Mouse (Mus musculus): ENCODE measurements around the gene Atp6v1f. TPM values are rescaled to one million over a fixed set of nuclear protein-coding genes. Genes with fewer than 3 reads are reported as not detected.

Gene Atp6v1f
- polyA plus RNA-seq, 1 experiment: 827 TPM

DNA sequence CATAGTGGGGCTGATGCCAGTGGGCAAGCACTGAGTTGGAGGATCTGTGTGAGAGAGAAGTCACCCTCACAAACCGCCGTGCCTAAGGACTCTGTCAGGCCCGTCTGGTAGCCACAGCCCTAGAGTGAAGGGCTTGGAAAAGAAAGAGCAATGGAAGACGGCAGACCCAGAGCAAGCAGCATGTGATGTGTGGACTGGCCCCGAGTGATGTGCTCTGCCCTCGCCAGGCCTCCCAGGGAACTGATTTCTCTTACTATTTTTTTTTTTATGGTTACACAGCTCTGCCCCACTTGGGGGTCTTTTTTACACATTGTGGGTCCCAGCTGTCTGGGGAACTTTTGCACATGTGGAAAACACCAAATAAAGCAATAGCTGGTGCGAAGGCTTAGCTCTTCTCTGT, 6.0 kb upstream of the Atp6v1f start:
- no peak for DNase-seq
- H3K4me3 ChIP-seq (ENCODE audit: insufficient read depth, low read depth, low read length): no peak overlapping the region
- H3K36me3 ChIP-seq (ENCODE audit: control insufficient read depth, insufficient read depth, low read length): no peaks in the 10 kb centered on the region
- TF ChIP-seq POLR2A (IDR thresholded peaks at IDR 0.05; ENCODE audit: low read depth, low read length): no peak
- no peak for TF ChIP-seq CTCF (conservative IDR thresholded peaks at IDR 0.05; ENCODE audit: insufficient read depth, insufficient read length, low read depth, low read length)
- 64% methylated on average over 7 of the region's 7 CpGs for WGBS
- H3K27ac ChIP-seq (ENCODE audit: insufficient read depth, low read depth, low read length): no peak overlapping the region
- H3K4me1 ChIP-seq (ENCODE audit: control insufficient read depth, insufficient read depth, low read length): no peaks in the 10 kb centered on the region
- no peaks in the 10 kb centered on the region for H3K27me3 ChIP-seq (replicated peaks; ENCODE audit: control insufficient read depth, insufficient read depth, low read length)

DNA sequence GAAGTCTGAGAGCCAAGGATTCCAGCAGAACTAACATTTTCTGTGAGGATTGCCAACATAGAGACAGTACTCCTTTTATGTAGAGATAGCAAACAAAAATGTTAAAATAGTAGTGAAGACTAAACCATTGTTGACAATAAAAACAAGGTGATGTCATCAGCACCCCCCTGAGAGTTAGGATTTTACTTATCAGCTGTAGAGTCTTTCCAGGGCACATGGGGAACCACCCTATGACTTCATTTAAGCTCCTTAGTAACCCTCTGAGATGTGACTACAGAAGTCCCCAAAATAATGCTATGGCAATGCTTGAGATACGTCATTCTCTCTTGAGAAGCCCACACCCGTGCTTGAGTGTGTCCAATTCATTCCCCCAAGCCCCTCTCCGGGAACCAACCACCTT, 4.1 kb upstream of the Atp6v1f start:
- Histone ChIP-seq H3K4me3 (ENCODE audit: insufficient read depth, low read depth, low read length) (no peak overlapping the region), H3K36me3 (ENCODE audit: control insufficient read depth, insufficient read depth, low read length) (no peaks in the 10 kb centered on the region), H3K27ac (ENCODE audit: insufficient read depth, low read depth, low read length) (no peak overlapping the region), H3K27me3 (replicated peaks; ENCODE audit: control insufficient read depth, insufficient read depth, low read length) (no peaks in the 10 kb centered on the region), H3K4me1 (ENCODE audit: control insufficient read depth, insufficient read depth, low read length) (no peaks in the 10 kb centered on the region)
- 81% methylated on average over 3 of the region's 3 CpGs for WGBS
- no peak for TF ChIP-seq CTCF (conservative IDR thresholded peaks at IDR 0.05; ENCODE audit: insufficient read depth, insufficient read length, low read depth, low read length)
- TF ChIP-seq POLR2A (IDR thresholded peaks at IDR 0.05; ENCODE audit: low read depth, low read length): no peak
- no peak for DNase-seq

DNA sequence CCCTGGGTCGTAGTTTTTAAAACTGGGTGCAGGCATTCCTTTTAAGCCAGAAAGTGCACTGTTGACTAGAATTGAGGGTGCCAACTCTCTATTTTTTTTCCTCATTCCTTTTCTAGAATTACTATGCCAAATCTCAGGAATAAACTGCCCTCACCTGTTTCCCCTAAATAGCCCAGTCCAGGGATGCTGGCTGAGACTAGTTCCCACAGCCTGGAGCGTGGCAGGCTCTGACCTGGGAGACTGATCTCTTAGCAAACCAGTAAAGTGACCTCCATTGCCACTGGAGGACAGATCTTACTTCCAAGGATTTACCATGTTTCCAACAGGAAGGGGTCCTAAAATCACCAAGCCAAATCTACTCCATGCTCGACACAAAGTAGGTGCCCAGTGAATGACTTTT, 1.3 kb downstream of the Atp6v1f start:
- H3K36me3 ChIP-seq (ENCODE audit: control insufficient read depth, insufficient read depth, low read length): no peaks in the 10 kb centered on the region
- H3K4me1 ChIP-seq (ENCODE audit: control insufficient read depth, insufficient read depth, low read length): peaks cover 3% of the 10 kb centered on the region; the same call in 1 of the 2 replicates
- peak overlapping the region; percentile 69 for H3K4me3 ChIP-seq (ENCODE audit: insufficient read depth, low read depth, low read length)
- TF ChIP-seq CTCF (conservative IDR thresholded peaks at IDR 0.05; ENCODE audit: insufficient read depth, insufficient read length, low read depth, low read length) (no peak), POLR2A (IDR thresholded peaks at IDR 0.05; ENCODE audit: low read depth, low read length) (no peak)
- 55% methylated on average over 3 of the region's 3 CpGs for WGBS
- DNase-seq: peak; percentile 61
- H3K27me3 ChIP-seq (replicated peaks; ENCODE audit: control insufficient read depth, insufficient read depth, low read length): no peaks in the 10 kb centered on the region
- peak overlapping the region; percentile 80 for H3K27ac ChIP-seq (ENCODE audit: insufficient read depth, low read depth, low read length)

DNA sequence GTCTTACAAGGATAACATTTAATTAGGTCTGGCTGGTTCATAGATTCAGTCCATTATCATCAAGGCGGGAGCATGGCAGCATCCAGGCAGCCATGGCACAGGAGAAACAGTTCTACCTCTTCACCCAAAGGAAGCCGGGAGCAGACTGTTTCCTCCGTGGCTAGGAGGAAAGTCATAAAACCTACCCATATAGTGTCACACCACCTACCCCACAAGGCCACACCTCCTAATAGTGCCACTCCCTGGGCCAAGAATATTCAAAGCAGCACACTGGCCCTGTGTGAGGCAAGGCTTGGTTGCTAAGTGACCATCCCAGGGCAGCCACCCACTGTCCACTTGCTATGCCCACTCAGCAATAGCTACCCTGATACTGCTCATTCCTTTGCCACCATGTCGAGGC, 3.6 kb downstream of the Atp6v1f start, which contains the start of gene Atp6v1fnb:
Atp6v1fnb (plus strand) TSS at position 301 of the 400 bp plus-strand sequence.
- DNase-seq: no peak
- Histone ChIP-seq H3K27me3 (replicated peaks; ENCODE audit: control insufficient read depth, insufficient read depth, low read length) (no peaks in the 10 kb centered on the region), H3K27ac (ENCODE audit: insufficient read depth, low read depth, low read length) (no peak within 1 kb of the TSS), H3K4me1 (ENCODE audit: control insufficient read depth, insufficient read depth, low read length) (peaks cover 6% of the 10 kb centered on the region; the same call in 1 of the 2 replicates), H3K36me3 (ENCODE audit: control insufficient read depth, insufficient read depth, low read length) (no peaks in the 10 kb centered on the region), H3K4me3 (ENCODE audit: insufficient read depth, low read depth, low read length) (no peak within 1 kb of the TSS)
- TF ChIP-seq POLR2A (IDR thresholded peaks at IDR 0.05; ENCODE audit: low read depth, low read length) (no peak), CTCF (conservative IDR thresholded peaks at IDR 0.05; ENCODE audit: insufficient read depth, insufficient read length, low read depth, low read length) (no peak)
- WGBS: 79% methylated on average over 4 of the region's 4 CpGs

DNA sequence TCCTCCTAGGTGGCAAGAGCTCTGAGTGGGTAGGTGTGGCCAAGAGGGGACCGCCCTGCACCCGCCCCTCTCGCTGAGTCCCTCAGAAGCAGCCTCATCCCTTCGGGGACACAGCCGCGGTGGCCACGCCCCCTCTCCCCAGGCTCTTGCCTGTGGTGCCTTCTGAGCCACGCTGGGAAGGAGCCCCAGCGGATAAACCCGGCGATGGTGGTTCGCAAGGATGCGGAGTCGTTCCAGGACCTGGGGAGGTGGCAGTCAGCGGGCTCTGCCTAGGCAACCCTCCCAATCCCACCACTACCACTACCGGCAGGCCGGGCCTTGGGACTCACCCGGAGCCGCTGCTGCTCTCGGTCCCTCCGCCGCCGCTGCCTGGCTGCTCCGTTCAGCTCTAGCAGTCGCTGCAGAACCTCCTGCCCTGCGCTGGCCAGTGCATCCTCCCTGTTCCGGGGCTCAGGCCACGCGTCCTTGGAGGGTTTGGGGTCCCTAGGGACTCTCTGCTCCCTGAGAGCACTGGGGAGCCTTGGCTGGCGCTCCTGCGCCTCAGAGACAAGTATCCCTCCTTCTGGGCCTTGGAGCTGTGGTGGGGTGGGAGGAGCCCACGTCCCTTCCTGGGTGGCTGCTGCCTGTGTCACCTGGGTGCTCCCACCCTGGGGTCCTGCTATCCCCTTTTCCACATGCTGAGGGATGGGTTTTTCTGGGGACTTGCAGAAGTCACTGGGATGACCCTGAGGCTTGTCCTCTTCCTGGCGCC, 6.6 kb downstream of the Atp6v1f start:
- WGBS: 4% methylated on average over 33 of the region's 33 CpGs
- TF ChIP-seq CTCF (conservative IDR thresholded peaks at IDR 0.05; ENCODE audit: insufficient read depth, insufficient read length, low read depth, low read length) (no peak), POLR2A (IDR thresholded peaks at IDR 0.05; ENCODE audit: low read depth, low read length) (no peak)

DNA sequence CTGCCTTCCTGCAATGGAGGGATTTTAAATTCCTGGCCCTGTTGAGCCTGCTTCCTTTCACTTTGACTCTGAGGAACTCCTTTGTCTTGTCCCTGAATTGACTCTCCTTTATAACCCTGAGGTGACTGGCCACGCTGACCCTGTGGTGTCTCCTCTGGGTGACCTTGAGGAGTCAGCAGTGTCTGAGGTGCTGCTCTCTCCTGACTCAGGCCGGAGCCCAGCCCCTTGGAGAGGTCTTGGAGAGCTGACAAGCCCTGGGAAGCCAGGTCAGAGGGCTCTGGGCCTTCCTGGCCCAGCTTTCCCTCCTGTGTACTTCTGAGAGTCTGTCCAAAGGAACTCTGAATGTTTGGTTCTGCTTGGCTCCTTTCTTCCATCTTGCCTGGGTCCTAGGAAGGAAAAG, 7.2 kb downstream of the Atp6v1f start:
- 36% methylated on average over 2 of the region's 2 CpGs for WGBS
- TF ChIP-seq POLR2A (IDR thresholded peaks at IDR 0.05; ENCODE audit: low read depth, low read length) (no peak), CTCF (conservative IDR thresholded peaks at IDR 0.05; ENCODE audit: insufficient read depth, insufficient read length, low read depth, low read length) (no peak)
- H3K4me1 ChIP-seq (ENCODE audit: control insufficient read depth, insufficient read depth, low read length): 0 out of 2 replicates have a peak, but pooled peaks cover 3% of the 10 kb centered on the region
- H3K27ac ChIP-seq (ENCODE audit: insufficient read depth, low read depth, low read length): peak overlapping the region; percentile 70
- peak; percentile 83 for DNase-seq
- H3K36me3 ChIP-seq (ENCODE audit: control insufficient read depth, insufficient read depth, low read length): no peaks in the 10 kb centered on the region
- no peaks in the 10 kb centered on the region for H3K27me3 ChIP-seq (replicated peaks; ENCODE audit: control insufficient read depth, insufficient read depth, low read length)
- H3K4me3 ChIP-seq (ENCODE audit: insufficient read depth, low read depth, low read length): no peak overlapping the region

More for the DNA sequence above, 6.6 kb downstream of the Atp6v1f start:
- DNase-seq: peak; percentile 93
- Histone ChIP-seq H3K4me3 (ENCODE audit: insufficient read depth, low read depth, low read length) (peak overlapping the region; percentile 51), H3K4me1 (ENCODE audit: control insufficient read depth, insufficient read depth, low read length) (peaks cover 4% of the 10 kb centered on the region; the same call in 1 of the 2 replicates), H3K36me3 (ENCODE audit: control insufficient read depth, insufficient read depth, low read length) (no peaks in the 10 kb centered on the region), H3K27me3 (replicated peaks; ENCODE audit: control insufficient read depth, insufficient read depth, low read length) (no peaks in the 10 kb centered on the region), H3K27ac (ENCODE audit: insufficient read depth, low read depth, low read length) (peak overlapping the region; percentile 70)

DNA sequence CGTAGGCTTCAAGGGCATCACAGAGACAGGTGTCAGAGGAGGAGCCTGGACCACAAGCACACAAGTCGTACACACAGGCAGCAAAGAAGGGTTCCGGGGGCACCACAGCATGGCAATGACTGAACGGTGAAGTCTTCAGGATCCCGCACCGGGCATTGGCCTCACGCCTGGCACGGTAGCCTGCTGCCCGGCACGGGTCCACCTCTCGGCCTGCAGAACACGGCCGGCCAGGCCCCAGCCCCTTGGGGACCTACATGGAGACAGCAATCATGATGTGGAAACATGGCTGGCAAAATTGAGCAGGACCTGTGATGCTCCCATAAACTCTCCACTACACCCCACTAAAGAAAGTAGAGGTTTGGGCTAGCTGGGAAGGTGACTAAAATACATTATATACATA, 15.2 kb downstream of the Atp6v1f start:
- H3K36me3 ChIP-seq (ENCODE audit: control insufficient read depth, insufficient read depth, low read length): no peaks in the 10 kb centered on the region
- no peak overlapping the region for H3K27ac ChIP-seq (ENCODE audit: insufficient read depth, low read depth, low read length)
- no peak for DNase-seq
- no peaks in the 10 kb centered on the region for H3K27me3 ChIP-seq (replicated peaks; ENCODE audit: control insufficient read depth, insufficient read depth, low read length)
- TF ChIP-seq CTCF (conservative IDR thresholded peaks at IDR 0.05; ENCODE audit: insufficient read depth, insufficient read length, low read depth, low read length): no peak
- TF ChIP-seq POLR2A (IDR thresholded peaks at IDR 0.05; ENCODE audit: low read depth, low read length): no peak
- 95% methylated on average over 13 of the region's 13 CpGs for WGBS
- H3K4me3 ChIP-seq (ENCODE audit: insufficient read depth, low read depth, low read length): no peak overlapping the region
- 0 out of 2 replicates have a peak, but pooled peaks cover 4% of the 10 kb centered on the region for H3K4me1 ChIP-seq (ENCODE audit: control insufficient read depth, insufficient read depth, low read length)

Measured in kidney, adult 2 months (tissue).